Mouse (Mus musculus) brain, adult 10 weeks (tissue): Measurements from ENCODE around the gene Ercc6l. TPM values are rescaled to one million over a fixed set of nuclear protein-coding genes. Genes with fewer than 3 reads are reported as not detected.

Source experiments
- polyA plus RNA-seq: library from polyadenylated mRNA; stranded (reverse); fragments of 350-450 nt; fragmentation: Illumina TruSeq; extraction: RNeasy Lipid Tissue Mini Kit (QIAGEN cat#74804); gene quantifications from one replicate; pipeline ENCODE4 v1.2.3, GENCODE M21; 2015; ENCODE audit warnings: low read depth, low replicate concordance

The Ercc6l gene
- polyA plus RNA-seq = not detected

DNA sequence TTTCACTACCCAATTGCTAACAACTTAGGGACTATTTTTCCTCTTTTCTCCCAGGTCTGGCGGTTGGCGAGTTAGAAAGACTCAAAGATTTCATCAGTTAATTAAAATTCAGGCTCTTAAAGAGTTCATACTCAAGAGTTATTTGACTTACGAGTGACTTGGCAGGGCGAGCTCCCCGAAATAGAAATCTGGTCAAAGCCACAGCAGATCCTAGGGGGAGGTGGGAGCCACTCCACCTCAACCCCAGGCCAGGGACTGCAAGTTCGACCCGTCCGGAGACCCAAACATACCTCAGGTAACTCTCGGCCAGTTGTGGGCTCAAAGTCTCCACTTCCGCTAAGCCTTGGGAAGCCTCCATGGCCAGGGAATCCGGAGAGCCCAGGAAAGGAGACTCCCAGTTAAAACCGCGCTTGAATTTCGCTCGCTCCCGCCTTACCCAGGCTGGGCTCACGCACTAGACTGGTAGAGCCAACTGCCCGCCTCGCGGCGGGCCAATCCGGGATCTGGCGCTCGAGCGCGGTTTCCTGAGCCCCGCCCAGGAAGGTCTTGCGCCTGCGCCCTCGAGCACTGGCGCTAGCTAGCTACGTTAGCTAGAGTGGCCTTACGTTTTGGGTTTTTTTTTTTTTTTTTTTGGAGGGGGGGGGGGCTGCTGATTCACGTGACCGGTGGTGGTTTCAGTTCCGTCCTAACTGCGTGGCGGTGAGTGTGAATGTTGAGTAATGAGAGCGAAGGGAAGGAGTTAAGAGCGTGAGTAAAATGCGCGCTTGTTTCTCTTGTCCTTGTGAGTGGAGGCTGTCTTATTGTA is at the start of gene Ercc6l:
Ercc6l (minus strand) TSS at position 474 of the 805 bp plus-strand sequence.

DNA sequence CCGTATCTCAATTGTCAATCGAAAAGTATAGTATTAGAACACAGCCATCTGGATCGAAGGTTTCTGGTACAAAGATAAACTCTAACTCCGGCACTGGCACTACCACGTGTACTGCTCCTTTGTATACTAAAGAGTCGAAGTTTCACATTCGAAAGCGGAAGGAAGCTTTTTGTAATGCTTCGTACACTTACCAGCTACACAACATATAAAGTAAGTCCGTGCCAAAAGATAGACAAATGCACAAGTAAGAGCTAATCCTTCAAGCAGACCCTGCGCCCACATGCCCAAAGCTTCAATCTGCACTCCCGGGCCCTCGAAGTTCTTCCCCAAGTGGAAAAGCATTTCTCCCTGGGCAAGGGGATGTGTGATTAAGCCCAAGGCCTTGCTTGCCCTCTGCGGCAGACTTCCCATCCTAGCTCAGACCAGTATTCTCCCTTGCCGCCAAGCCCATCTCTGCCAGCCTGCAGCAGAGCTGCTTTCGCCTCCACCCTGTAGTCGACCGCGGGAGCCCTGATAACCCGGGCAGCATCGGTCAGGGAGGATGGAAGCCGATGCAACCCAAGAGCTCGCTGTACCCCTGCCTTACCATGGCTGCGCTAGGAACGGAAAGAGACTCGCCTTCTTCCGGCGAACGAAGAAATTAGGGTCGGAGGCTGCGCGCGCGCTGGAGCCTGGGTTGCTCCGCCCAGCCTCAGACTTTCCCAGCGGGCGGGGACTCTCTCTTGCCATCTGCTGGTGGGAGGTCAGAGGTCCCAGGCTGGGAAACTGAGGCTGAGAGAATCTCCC is 32.0 kb upstream of the Ercc6l start, which contains the start of gene Rps4x:
Rps4x (minus strand) TSS at position 683 of the 786 bp plus-strand sequence.

DNA sequence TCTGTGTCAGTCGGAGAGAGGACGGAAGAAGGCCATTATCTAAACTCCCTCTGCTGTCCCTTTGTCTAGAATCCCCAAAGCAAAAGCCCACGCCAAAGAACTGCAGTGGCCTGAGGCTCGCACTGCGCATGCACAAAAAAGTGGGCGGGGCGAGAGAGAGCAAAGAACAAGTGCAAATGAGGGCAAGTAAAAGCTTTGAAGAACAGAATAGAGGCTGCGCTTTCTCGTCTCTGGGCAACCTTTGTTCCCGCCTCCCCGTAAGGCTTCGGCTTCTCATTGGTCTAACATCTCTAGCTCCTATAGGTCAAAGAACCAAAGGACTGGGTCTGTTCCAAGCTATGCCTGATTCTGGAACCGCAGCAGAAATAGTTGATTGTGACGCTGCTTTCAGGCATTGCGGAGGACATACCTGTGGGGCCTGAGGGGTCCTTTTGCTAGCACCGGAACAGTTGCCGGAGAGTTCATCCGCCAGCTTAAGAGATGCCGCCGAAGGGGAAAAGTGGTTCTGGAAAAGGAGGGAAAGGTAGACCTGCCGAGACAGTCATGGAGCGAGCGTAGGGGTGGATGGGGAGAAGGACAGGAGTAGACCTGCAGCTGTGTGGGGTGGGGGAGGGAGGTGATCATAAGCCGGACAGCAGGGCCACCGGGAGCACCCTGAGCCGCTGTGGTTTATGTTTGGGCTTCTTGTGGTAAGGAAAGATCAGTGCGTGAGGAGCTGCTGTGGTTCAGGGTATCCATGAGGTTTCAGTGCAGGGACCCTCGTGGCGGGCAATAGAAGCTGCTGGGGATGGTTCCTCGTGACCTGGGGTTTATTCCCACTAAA is 37.6 kb downstream of the Ercc6l start, which contains the start of gene Pin4:
Pin4 (plus strand) TSS at position 406 of the 823 bp plus-strand sequence.

Other genes with a start within 250 kb of the Ercc6l start
- 28.4 TPM for gene Rtl5, start 85.8 kb downstream of the Ercc6l start, polyA plus RNA-seq
- 112 TPM for gene Pin4, start 37.6 kb downstream of the Ercc6l start, polyA plus RNA-seq
- gene Rps4x, start 32.3 kb upstream of the Ercc6l start, polyA plus RNA-seq = 767 TPM
- gene Cited1, start 95.1 kb upstream of the Ercc6l start, polyA plus RNA-seq = 6.4 TPM